Mouse (Mus musculus) ovary, postnatal 36 days (tissue): ENCODE results near the gene Gm15448.
"Not testable (repeated sequence)": the region's sequence is repeated elsewhere in the genome, so short reads cannot be mapped to it uniquely, and the experiment has no call there.

ENCODE experiments used
- DNase-seq: peaks from one replicate; pipeline ENCODE4 v3.0.0; 2022; ENCODE audit warnings: low spot score, mixed read lengths

Gene Gm15448

GRCm38 (mm10) chr7:3825599-3825998 lies at the start of gene Gm15448:
Gene Gm15448, minus strand, starts transcription at chr7:3825687.
- DNase-seq = not testable (repeated sequence)

DNA sequence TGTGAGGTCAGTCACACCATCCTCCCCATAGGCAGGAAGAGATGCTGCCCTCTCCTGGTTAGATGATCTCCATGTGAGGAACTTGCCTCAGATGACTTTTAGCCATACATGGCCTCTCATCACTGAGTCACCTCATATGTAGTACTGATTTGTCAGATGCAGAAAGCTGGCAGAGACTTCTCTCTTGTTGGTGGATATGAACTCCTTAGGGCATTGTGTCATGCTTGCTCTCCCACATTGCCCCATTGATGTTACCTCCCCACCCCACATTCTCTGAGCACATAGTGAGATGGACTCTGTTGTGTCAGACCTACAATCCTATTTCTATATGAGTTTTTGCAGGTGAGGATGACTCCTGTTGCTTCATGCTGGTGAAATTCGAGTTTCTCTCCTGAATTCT lies 49.5 kb upstream of the Gm15448 start:
- DNase-seq = not testable (repeated sequence)

DNA sequence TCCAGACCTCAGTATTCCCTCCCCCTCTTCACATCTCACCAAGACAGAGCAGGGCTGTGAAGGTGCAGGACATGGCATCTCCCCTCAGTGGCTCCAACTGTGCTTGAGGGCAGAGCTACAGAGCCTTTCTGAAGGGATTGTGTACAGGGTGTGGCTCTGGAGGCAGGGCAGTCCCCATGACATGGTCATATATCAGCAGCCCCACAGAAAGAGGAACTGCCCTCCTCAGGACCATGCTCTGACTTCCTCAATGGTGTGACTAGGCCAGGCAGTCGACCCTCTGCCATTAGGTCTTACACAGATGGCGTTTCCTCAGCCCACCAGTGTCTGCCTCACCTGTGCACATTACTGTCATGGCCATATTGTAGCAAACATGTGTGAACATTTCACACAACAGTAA lies 19.5 kb upstream of the Gm15448 start, which contains the start of gene Pira2:
Gene Pira2 (minus strand): TSS at position 101 of the 400 bp plus-strand sequence.
- not testable (repeated sequence) for DNase-seq

DNA sequence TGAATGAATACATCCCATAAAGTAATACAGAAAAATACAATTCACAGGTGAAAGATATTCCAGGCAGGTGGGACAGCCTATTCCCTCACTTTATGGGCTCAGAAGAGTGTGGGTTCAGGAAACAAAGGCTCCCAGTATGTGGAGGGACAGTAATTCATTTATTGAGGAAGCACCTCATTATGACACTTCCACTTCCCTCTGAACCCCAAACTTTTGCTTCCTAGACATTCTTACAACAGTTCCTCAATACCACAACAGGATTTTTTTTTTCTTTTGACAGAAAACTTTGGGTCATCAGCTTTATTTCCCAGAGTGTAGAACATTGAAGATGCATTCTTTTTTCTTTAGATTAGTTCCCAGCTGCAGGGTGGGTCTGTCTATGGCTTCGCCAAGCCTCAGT lies 12.4 kb upstream of the Gm15448 start:
- not testable (repeated sequence) for DNase-seq

- DNase-seq = not testable (repeated sequence)
These were observed 5.1 kb upstream of the Gm15448 start for GRCm38 (mm10) chr7:3830633-3831032.

DNA sequence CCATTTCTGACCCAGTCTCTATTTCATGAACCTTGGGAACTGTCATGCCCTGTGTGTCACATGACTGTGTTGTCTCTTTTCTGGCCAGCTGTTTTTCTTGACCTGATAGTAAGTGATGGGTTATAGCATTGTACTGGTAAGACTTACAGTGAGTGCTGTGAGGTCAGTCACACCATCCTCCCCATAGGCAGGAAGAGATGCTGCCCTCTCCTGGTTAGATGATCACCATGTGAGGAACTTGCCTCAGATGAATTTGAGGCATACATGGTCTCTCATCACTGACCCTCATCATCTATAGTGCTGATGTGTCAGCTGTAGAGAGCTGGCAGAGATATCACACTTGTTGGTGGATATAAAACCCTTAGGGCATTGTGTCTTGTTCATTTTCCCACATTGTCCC lies 13.6 kb downstream of the Gm15448 start:
- DNase-seq = not testable (repeated sequence)

DNA sequence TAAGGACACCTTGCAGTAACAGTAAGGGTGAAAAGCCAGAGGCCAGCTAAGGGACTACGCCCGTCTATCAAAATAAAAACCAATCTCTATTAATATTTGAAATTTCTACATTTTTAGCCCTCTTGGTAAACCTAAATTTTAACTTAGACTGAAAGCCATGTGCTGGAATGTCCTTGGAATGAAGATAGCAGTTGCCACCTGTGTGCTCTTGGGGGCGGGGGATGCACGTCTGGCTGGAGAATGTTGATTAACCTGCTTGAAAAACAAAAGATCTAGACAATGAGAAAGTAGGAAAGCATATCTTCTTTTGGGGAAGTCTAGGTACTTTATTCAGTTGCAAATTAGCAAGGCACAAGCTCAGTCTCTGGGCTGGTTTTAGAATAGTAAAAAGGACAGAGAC lies 22.6 kb downstream of the Gm15448 start:
- not testable (repeated sequence) for DNase-seq

GRCm38 (mm10) chr7:3799940-3800339 lies 25.5 kb downstream of the Gm15448 start:
- DNase-seq = not testable (repeated sequence)

DNA sequence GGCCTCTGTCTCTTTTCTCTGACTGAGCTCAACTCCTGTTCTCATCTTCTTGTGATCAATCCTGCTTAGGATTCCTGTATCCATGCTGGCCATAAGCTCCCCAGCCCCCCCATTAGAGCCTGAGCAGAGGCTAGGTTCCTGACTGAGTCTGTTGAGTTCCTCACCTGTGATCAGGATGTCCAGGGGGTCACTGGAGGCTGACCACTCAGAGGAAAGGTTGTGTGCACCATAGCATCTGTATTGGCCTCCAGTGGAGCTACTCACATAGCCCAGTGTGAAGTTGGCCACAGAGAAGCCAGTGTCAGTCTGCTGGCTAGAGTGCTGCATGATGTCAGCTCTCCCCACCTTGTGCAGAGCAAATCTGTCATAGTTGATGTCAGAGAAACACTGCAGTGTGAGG lies 29.2 kb downstream of the Gm15448 start:
- not testable (repeated sequence) for DNase-seq
